Mouse (Mus musculus) limb, embryonic 12.5 days (tissue): Measurements from ENCODE around the gene Ube2j1. TPM values are rescaled to one million over a fixed set of nuclear protein-coding genes. Genes with fewer than 3 reads are reported as not detected.

Experiments used
- ATAC-seq: fragments of 200-750 bp; cut with Nextera tagmentation; 2 replicates; pipeline ENCODE4 v1.8.0; 2017; ENCODE audit warnings: low read depth, moderate TSS enrichment; ENCODE audit not compliant: insufficient number of reproducible peaks, insufficient read depth, low FRiP score, low TSS enrichment
- H3K27ac ChIP-seq: fragments of 300-500 bp; sonication (generic); 2 replicates; pipeline ENCODE4 v1.5.1; 2016; ENCODE audit warnings: mild to moderate bottlenecking, moderate library complexity
- H3K27me3 ChIP-seq: fragments of 300-500 bp; sonication (generic); 2 replicates; pipeline ENCODE4 v1.6.1; 2016; ENCODE audit warnings: mild to moderate bottlenecking, moderate library complexity
- H3K36me3 ChIP-seq: fragments of 300-500 bp; sonication (generic); 2 replicates; pipeline ENCODE4 v1.6.1; 2016; ENCODE audit warnings: mild to moderate bottlenecking, moderate library complexity
- H3K4me1 ChIP-seq: fragments of 300-500 bp; sonication (generic); replicated peaks from 2 replicates; pipeline ENCODE4 v1.6.1; 2016
- H3K4me2 ChIP-seq: fragments of 300-500 bp; sonication (generic); 2 replicates; pipeline ENCODE4 v1.6.1; 2016; ENCODE audit warnings: mild to moderate bottlenecking, moderate library complexity
- H3K4me3 ChIP-seq: fragments of 300-500 bp; sonication (generic); replicated peaks from 2 replicates; pipeline ENCODE4 v1.5.1; 2016; ENCODE audit warnings: mild to moderate bottlenecking
- H3K9ac ChIP-seq: fragments of 300-500 bp; sonication (generic); replicated peaks from 2 replicates; pipeline ENCODE4 v1.6.1; 2016; ENCODE audit warnings: mild to moderate bottlenecking, moderate library complexity
- H3K9me3 ChIP-seq: fragments of 300-500 bp; sonication (generic); 2 replicates; pipeline ENCODE4 v1.6.1; 2016; ENCODE audit warnings: mild to moderate bottlenecking, moderate library complexity
- WGBS: fragments of 180-500 bp; shearing (Covaris S2); methylation state at CpG from one replicate; pipeline ENCODE4 v1.1.7; 2016; 5-methylcytosine and 5-hydroxymethylcytosine counted together
- polyA plus RNA-seq: library from polyadenylated mRNA; unstranded; fragments of >200 nt; fragmentation: Nextera tagmentation; extraction: Ambion mirVana; gene quantifications from 2 replicates; pipeline ENCODE4 v1.2.1, GENCODE M21; 2016

Ube2j1 gene
- polyA plus RNA-seq, 1 experiment from 2014 or later, result 38.1 TPM

GRCm38 (mm10) chr4:33018361-33018999 is 12.7 kb upstream of the Ube2j1 start:
- WGBS, result 51% methylated on average over 9 of the region's 9 CpGs
- H3K27me3 ChIP-seq, result no peaks in the 10 kb centered on the region
- peaks cover 4% of the 10 kb centered on the region; the same call in 1 of the 2 replicates for H3K9me3 ChIP-seq
- no peaks in the 10 kb centered on the region for H3K4me1 ChIP-seq
- no peak overlapping the region for H3K27ac ChIP-seq
- H3K4me2 ChIP-seq, result no peak overlapping the region
- H3K36me3 ChIP-seq, result peaks cover 27% of the 10 kb centered on the region
- peak; percentile 66 for ATAC-seq
- no peak overlapping the region for H3K9ac ChIP-seq
- H3K4me3 ChIP-seq, result no peak overlapping the region

GRCm38 (mm10) chr4:33024420-33024819 is 6.8 kb upstream of the Ube2j1 start:
- WGBS, result 86% methylated on average over 8 of the region's 8 CpGs
- Histone ChIP-seq H3K36me3 (peaks cover 20% of the 10 kb centered on the region), H3K4me1 (no peaks in the 10 kb centered on the region), H3K9me3 (no peaks in the 10 kb centered on the region), H3K4me3 (no peak overlapping the region), H3K9ac (no peak overlapping the region), H3K27ac (no peak overlapping the region), H3K4me2 (no peak overlapping the region), H3K27me3 (no peaks in the 10 kb centered on the region)
- ATAC-seq, result no peak

GRCm38 (mm10) chr4:33029104-33029503 is 2.1 kb upstream of the Ube2j1 start:
- no peak overlapping the region for H3K4me2 ChIP-seq
- no peaks in the 10 kb centered on the region for H3K27me3 ChIP-seq
- H3K4me1 ChIP-seq, result peaks cover 5% of the 10 kb centered on the region; the same call in 1 of the 2 replicates
- no peak for ATAC-seq
- 88% methylated on average over 7 of the region's 7 CpGs for WGBS
- H3K4me3 ChIP-seq, result no peak overlapping the region
- H3K9me3 ChIP-seq, result no peaks in the 10 kb centered on the region
- H3K9ac ChIP-seq, result no peak overlapping the region
- peaks cover 15% of the 10 kb centered on the region; the same call in 1 of the 2 replicates for H3K36me3 ChIP-seq
- H3K27ac ChIP-seq, result no peak overlapping the region

- Histone ChIP-seq H3K9me3 (no peaks in the 10 kb centered on the region; the same call in 1 of the 2 replicates), H3K27ac (peak overlapping the region; percentile 94), H3K4me2 (peak overlapping the region; percentile 59), H3K4me1 (peaks cover 5% of the 10 kb centered on the region; the same call in 1 of the 2 replicates), H3K36me3 (peaks cover 21% of the 10 kb centered on the region), H3K27me3 (no peaks in the 10 kb centered on the region), H3K4me3 (peak overlapping the region; percentile 79), H3K9ac (peak overlapping the region; percentile 95)
- WGBS, result 2% methylated on average over 55 of the region's 55 CpGs
- ATAC-seq, result peak; percentile 76
Measured at GRCm38 (mm10) chr4:33030264-33031194, 687 bp upstream of the Ube2j1 start.

GRCm38 (mm10) chr4:33032045-33032444 is 829 bp downstream of the Ube2j1 start:
- no peaks in the 10 kb centered on the region; the same call in 1 of the 2 replicates for H3K9me3 ChIP-seq
- peak overlapping the region; percentile 94 for H3K27ac ChIP-seq
- peak overlapping the region; percentile 79 for H3K4me3 ChIP-seq
- ATAC-seq, result no peak
- H3K4me1 ChIP-seq, result peaks cover 5% of the 10 kb centered on the region; the same call in 1 of the 2 replicates
- H3K27me3 ChIP-seq, result no peaks in the 10 kb centered on the region
- 21% methylated on average over 4 of the region's 4 CpGs for WGBS
- H3K9ac ChIP-seq, result peak overlapping the region; percentile 95
- H3K36me3 ChIP-seq, result peaks cover 27% of the 10 kb centered on the region
- H3K4me2 ChIP-seq, result peak overlapping the region; percentile 59

GRCm38 (mm10) chr4:33033515-33033914 is 2.3 kb downstream of the Ube2j1 start:
- Histone ChIP-seq H3K27ac (no peak overlapping the region), H3K27me3 (no peaks in the 10 kb centered on the region), H3K9me3 (no peaks in the 10 kb centered on the region; the same call in 1 of the 2 replicates), H3K9ac (no peak overlapping the region), H3K4me2 (no peak overlapping the region), H3K36me3 (peaks cover 21% of the 10 kb centered on the region), H3K4me3 (no peak overlapping the region), H3K4me1 (peaks cover 5% of the 10 kb centered on the region; the same call in 1 of the 2 replicates)
- 84% methylated on average over 6 of the region's 6 CpGs for WGBS
- ATAC-seq, result no peak

- Histone ChIP-seq H3K36me3 (peaks cover 76% of the 10 kb centered on the region), H3K9me3 (no peaks in the 10 kb centered on the region; the same call in 1 of the 2 replicates), H3K4me2 (no peak overlapping the region), H3K4me1 (no peaks in the 10 kb centered on the region), H3K9ac (no peak overlapping the region), H3K27me3 (no peaks in the 10 kb centered on the region), H3K4me3 (no peak overlapping the region), H3K27ac (no peak overlapping the region)
- 85% methylated on average over 4 of the region's 4 CpGs for WGBS
- no peak for ATAC-seq
Measured at GRCm38 (mm10) chr4:33039826-33040225, 8.6 kb downstream of the Ube2j1 start.

- Histone ChIP-seq H3K27ac (no peak overlapping the region), H3K4me2 (no peak overlapping the region), H3K36me3 (peaks cover 77% of the 10 kb centered on the region), H3K4me3 (no peak overlapping the region), H3K9me3 (no peaks in the 10 kb centered on the region), H3K27me3 (no peaks in the 10 kb centered on the region), H3K4me1 (no peaks in the 10 kb centered on the region), H3K9ac (no peak overlapping the region)
- ATAC-seq, result no peak
- WGBS, result 91% methylated on average over 11 of the region's 11 CpGs
Measured at GRCm38 (mm10) chr4:33049601-33050000, 18.4 kb downstream of the Ube2j1 start.

- no peak for ATAC-seq
- Histone ChIP-seq H3K4me3 (no peak overlapping the region), H3K4me2 (no peak overlapping the region), H3K9me3 (no peaks in the 10 kb centered on the region), H3K4me1 (no peaks in the 10 kb centered on the region), H3K27ac (no peak overlapping the region), H3K9ac (no peak overlapping the region), H3K36me3 (peaks cover 53% of the 10 kb centered on the region), H3K27me3 (no peaks in the 10 kb centered on the region)
- WGBS, result 94% methylated on average over 3 of the region's 3 CpGs
Measured at GRCm38 (mm10) chr4:33052055-33052454, 20.8 kb downstream of the Ube2j1 start.

GRCm38 (mm10) chr4:33052650-33053049 is 21.4 kb downstream of the Ube2j1 start:
- no peaks in the 10 kb centered on the region for H3K27me3 ChIP-seq
- H3K9ac ChIP-seq, result no peak overlapping the region
- no peak for ATAC-seq
- H3K4me3 ChIP-seq, result no peak overlapping the region
- H3K4me1 ChIP-seq, result no peaks in the 10 kb centered on the region
- no peak overlapping the region for H3K27ac ChIP-seq
- H3K36me3 ChIP-seq, result peaks cover 48% of the 10 kb centered on the region
- 84% methylated on average over 5 of the region's 5 CpGs for WGBS
- H3K4me2 ChIP-seq, result no peak overlapping the region
- no peaks in the 10 kb centered on the region for H3K9me3 ChIP-seq

GRCm38 (mm10) chr4:33054426-33054825 is 23.2 kb downstream of the Ube2j1 start:
- no peak overlapping the region for H3K27ac ChIP-seq
- no peak overlapping the region for H3K9ac ChIP-seq
- no peaks in the 10 kb centered on the region for H3K4me1 ChIP-seq
- ATAC-seq, result no peak
- H3K9me3 ChIP-seq, result no peaks in the 10 kb centered on the region
- H3K4me2 ChIP-seq, result no peak overlapping the region
- H3K4me3 ChIP-seq, result no peak overlapping the region
- H3K27me3 ChIP-seq, result no peaks in the 10 kb centered on the region
- peaks cover 33% of the 10 kb centered on the region for H3K36me3 ChIP-seq
